Mouse (Mus musculus): ENCODE measurements around the gene Krt26. TPM values are rescaled to one million over a fixed set of nuclear protein-coding genes. Genes with fewer than 3 reads are reported as not detected.

Gene Krt26
- total and polyA plus RNA-seq, 2 experiments from 2014 or later: 0.50 to 0.99 TPM

DNA sequence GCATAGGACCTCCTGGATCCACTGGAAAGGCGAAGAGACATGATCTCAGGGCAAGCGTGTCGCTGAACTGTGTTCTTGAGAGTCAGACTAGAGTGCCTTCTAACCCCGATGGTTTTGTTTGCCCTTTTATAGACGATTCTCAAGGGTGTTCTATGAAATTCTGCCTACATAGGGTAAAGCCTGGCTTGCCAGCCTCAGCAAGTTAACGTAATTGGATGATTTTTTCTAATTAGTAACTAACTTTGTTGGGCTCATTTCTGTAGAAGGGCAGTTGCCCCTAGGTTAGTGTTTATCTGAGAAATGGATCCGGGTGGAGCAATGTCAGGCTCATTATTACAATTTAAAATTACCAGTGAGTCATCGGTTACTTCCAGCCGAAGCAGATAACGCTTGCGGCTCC is 14.9 kb downstream of the Krt26 start, which contains the start of gene Krt25:
TSS of gene Krt25 (minus strand) at position 101 of the 400 bp plus-strand sequence.
- Histone ChIP-seq H3K9ac (replicated peaks; ENCODE audit: low read length) (no peak within 1 kb of the TSS), H3K4me1 (ENCODE audit: insufficient read depth, low read length) (no peaks in the 10 kb centered on the region), H3K27ac (no peak within 1 kb of the TSS), H3K36me3 (ENCODE audit: insufficient read depth, low read length) (no peaks in the 10 kb centered on the region), H3K4me3 (ENCODE audit: low read length) (no peak within 1 kb of the TSS), H3K9me3 (ENCODE audit: low read length) (no peaks in the 10 kb centered on the region), H3K27me3 (ENCODE audit: insufficient read depth, low read length) (no peaks in the 10 kb centered on the region), H3K4me2 (ENCODE audit: low read depth, low read length) (no peak within 1 kb of the TSS)
- no peak for TF ChIP-seq CTCF (IDR thresholded peaks at IDR 0.05; ENCODE audit: low read depth)
- ATAC-seq: no peak
- WGBS: 94% methylated on average over 11 of the region's 11 CpGs
- DNase-seq (ENCODE audit: low spot score): no peak

DNA sequence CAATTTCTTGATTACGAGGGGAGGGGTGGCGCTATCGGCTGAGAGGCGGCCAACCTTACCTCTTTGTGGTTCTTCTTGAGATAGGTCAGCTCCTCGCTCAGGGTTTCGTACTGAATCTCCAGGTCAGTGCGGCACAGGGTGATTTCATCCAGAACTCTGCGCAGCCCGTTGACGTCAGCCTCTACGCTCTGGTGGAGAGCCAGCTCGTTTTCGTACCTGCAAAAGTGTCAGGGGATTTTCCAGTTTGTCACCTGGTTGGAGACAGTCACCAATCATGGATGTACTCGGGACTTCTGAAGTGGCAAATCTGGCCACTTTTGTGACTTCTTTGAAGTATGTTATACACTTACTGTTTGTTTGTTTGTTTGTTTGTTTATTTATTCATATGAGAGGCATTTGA is 16.7 kb downstream of the Krt26 start:
- Histone ChIP-seq H3K36me3 (ENCODE audit: insufficient read depth, low read length) (no peaks in the 10 kb centered on the region), H3K4me3 (ENCODE audit: low read length) (no peak overlapping the region), H3K27ac (no peak overlapping the region), H3K4me1 (ENCODE audit: insufficient read depth, low read length) (no peaks in the 10 kb centered on the region), H3K9ac (replicated peaks; ENCODE audit: low read length) (no peak overlapping the region), H3K9me3 (ENCODE audit: low read length) (no peaks in the 10 kb centered on the region), H3K4me2 (ENCODE audit: low read depth, low read length) (no peak overlapping the region), H3K27me3 (ENCODE audit: insufficient read depth, low read length) (no peaks in the 10 kb centered on the region)
- ATAC-seq (no peak), DNase-seq (ENCODE audit: low spot score) (no peak)
- no peak for TF ChIP-seq CTCF (IDR thresholded peaks at IDR 0.05; ENCODE audit: low read depth)
- WGBS: 92% methylated on average over 14 of the region's 14 CpGs

DNA sequence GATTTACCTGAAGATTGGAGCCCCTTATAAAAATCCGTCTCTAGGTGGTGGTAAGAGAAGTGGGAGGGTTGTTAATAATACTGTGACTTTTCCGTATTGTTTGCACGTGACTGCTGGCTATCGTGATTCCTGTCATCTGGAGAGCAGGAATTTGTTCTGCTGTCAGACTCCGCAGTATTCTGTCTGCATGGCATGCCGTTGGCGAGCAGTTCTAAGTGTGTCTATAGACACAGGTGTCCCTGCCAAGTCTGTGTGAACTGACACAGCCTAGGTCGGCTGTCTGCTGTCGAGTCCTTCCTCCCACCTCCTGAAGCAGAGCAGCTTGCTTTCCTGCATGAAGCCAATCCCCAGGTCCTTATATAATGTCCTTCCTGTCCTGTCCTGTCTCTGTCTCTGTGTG is 18.6 kb downstream of the Krt26 start:
- Histone ChIP-seq H3K9me3 (ENCODE audit: low read length) (no peaks in the 10 kb centered on the region), H3K27me3 (ENCODE audit: insufficient read depth, low read length) (no peaks in the 10 kb centered on the region), H3K27ac (no peak overlapping the region), H3K36me3 (ENCODE audit: insufficient read depth, low read length) (no peaks in the 10 kb centered on the region), H3K4me2 (ENCODE audit: low read depth, low read length) (no peak overlapping the region), H3K4me1 (ENCODE audit: insufficient read depth, low read length) (no peaks in the 10 kb centered on the region), H3K9ac (replicated peaks; ENCODE audit: low read length) (no peak overlapping the region), H3K4me3 (ENCODE audit: low read length) (no peak overlapping the region)
- ATAC-seq (no peak), DNase-seq (ENCODE audit: low spot score) (no peak)
- 48% methylated on average over 9 of the region's 9 CpGs for WGBS
- no peak for TF ChIP-seq CTCF (IDR thresholded peaks at IDR 0.05; ENCODE audit: low read depth)

DNA sequence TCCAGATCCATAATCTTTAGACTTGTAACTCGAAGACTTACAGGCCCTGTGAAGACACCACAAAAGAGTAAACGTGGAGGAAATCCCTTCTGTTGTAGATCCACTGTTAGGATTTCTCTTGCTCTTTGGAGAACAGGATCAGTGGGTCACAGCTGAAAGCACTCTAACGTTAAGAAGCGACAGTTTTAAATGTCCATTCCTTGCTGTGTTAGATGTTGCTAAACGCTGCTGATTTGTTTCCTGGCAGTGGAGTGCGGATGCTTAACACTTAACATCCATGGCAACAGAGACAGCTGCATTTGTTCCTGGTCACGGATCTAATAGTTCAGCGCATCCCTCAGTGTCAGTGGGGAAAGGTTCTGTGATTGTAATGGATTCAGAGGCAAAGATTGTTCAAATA is 21.2 kb downstream of the Krt26 start:
- Histone ChIP-seq H3K9ac (replicated peaks; ENCODE audit: low read length) (no peak overlapping the region), H3K4me1 (ENCODE audit: insufficient read depth, low read length) (no peaks in the 10 kb centered on the region), H3K27ac (no peak overlapping the region), H3K27me3 (ENCODE audit: insufficient read depth, low read length) (no peaks in the 10 kb centered on the region), H3K4me2 (ENCODE audit: low read depth, low read length) (no peak overlapping the region), H3K36me3 (ENCODE audit: insufficient read depth, low read length) (no peaks in the 10 kb centered on the region), H3K4me3 (ENCODE audit: low read length) (no peak overlapping the region), H3K9me3 (ENCODE audit: low read length) (no peaks in the 10 kb centered on the region)
- peak; percentile 28 for DNase-seq (ENCODE audit: low spot score)
- no peak for ATAC-seq
- TF ChIP-seq CTCF (IDR thresholded peaks at IDR 0.05; ENCODE audit: low read depth): no peak
- 32% methylated on average over 8 of the region's 8 CpGs for WGBS

DNA sequence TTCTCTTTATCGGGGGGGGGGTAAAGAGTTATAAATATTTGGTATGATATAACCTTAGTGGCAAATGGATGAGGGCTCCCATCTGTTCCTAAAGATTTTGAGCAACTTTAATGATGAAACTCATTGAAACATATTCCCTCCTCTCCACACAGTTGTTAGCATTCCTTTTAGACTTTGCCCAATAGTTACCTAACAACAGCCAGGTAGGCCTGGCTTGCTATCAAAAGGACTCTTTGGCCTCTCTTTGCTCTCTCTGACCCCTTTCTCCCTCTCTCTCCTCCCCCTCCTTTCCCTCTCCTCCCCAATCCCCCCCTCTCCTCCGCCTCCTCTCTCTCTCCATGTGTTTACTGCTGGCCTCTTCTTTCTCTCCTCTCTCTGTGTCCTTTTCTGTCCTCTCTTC is 23.2 kb downstream of the Krt26 start:
- no peak overlapping the region for H3K9ac ChIP-seq (replicated peaks; ENCODE audit: low read length)
- H3K4me2 ChIP-seq (ENCODE audit: low read depth, low read length): no peak overlapping the region
- no peak for DNase-seq (ENCODE audit: low spot score)
- H3K36me3 ChIP-seq (ENCODE audit: insufficient read depth, low read length): no peaks in the 10 kb centered on the region
- H3K9me3 ChIP-seq (ENCODE audit: low read length): no peaks in the 10 kb centered on the region
- H3K27me3 ChIP-seq (ENCODE audit: insufficient read depth, low read length): no peaks in the 10 kb centered on the region
- 92% methylated on average over 2 of the region's 2 CpGs for WGBS
- no peak for TF ChIP-seq CTCF (IDR thresholded peaks at IDR 0.05; ENCODE audit: low read depth)
- no peak for ATAC-seq
- H3K27ac ChIP-seq: no peak overlapping the region
- no peaks in the 10 kb centered on the region for H3K4me1 ChIP-seq (ENCODE audit: insufficient read depth, low read length)
- no peak overlapping the region for H3K4me3 ChIP-seq (ENCODE audit: low read length)

DNA sequence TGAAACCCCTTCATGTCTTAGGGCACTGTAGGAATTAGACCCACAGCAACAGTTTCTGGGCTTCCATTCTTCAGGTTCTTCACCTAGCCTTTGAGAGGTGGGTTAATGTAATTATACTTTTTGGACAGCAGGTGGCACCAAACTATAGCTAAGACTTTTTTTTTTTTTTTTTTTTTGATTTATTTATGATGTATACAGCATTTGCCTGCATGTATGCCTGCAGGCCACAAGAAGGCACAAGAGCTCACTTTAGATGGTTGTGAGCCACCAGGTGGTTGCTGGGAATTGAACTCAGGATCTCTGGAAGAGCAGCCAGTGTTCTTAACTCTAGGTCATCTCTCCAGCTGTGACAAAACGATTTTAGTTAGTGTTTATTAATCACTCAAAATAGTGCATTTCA is 26.9 kb downstream of the Krt26 start:
- Histone ChIP-seq H3K36me3 (ENCODE audit: insufficient read depth, low read length) (no peaks in the 10 kb centered on the region), H3K9ac (replicated peaks; ENCODE audit: low read length) (no peak overlapping the region), H3K27me3 (ENCODE audit: insufficient read depth, low read length) (no peaks in the 10 kb centered on the region), H3K27ac (no peak overlapping the region), H3K4me2 (ENCODE audit: low read depth, low read length) (no peak overlapping the region), H3K4me3 (ENCODE audit: low read length) (no peak overlapping the region), H3K9me3 (ENCODE audit: low read length) (no peaks in the 10 kb centered on the region), H3K4me1 (ENCODE audit: insufficient read depth, low read length) (no peaks in the 10 kb centered on the region)
- ATAC-seq (no peak), DNase-seq (ENCODE audit: low spot score) (peak; percentile 73)
- TF ChIP-seq CTCF (IDR thresholded peaks at IDR 0.05; ENCODE audit: low read depth): peak; percentile 66
- WGBS: 89% methylated on average over 1 of the region's 1 CpGs

DNA sequence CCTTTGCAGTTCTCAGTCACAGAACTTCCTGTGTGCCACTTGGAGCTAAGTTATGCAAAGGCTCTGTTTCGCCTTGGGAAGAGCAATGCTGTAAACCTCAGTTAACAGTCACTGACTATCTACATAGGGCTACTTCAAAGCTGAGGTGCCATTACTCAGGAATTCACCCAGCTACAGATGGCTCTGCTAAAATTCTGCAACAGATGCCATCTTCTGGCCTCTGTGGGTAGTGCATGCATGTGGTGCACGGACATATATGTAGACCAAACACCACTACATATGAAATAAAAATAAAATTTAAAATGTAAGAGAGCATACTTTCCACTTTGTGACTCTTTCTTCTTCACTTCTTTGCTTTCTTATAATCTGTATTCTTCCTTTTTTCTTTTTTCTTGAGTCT is 30.2 kb downstream of the Krt26 start:
- Histone ChIP-seq H3K4me3 (ENCODE audit: low read length) (no peak overlapping the region), H3K27me3 (ENCODE audit: insufficient read depth, low read length) (no peaks in the 10 kb centered on the region), H3K9me3 (ENCODE audit: low read length) (no peaks in the 10 kb centered on the region), H3K27ac (no peak overlapping the region), H3K9ac (replicated peaks; ENCODE audit: low read length) (no peak overlapping the region), H3K4me2 (ENCODE audit: low read depth, low read length) (no peak overlapping the region), H3K36me3 (ENCODE audit: insufficient read depth, low read length) (no peaks in the 10 kb centered on the region), H3K4me1 (ENCODE audit: insufficient read depth, low read length) (no peaks in the 10 kb centered on the region)
- WGBS: 45% methylated on average over 2 of the region's 2 CpGs
- ATAC-seq (no peak), DNase-seq (ENCODE audit: low spot score) (peak; percentile 80)
- peak; percentile 80 for TF ChIP-seq CTCF (IDR thresholded peaks at IDR 0.05; ENCODE audit: low read depth)
